Mouse (Mus musculus) heart, adult 2 months (tissue): ENCODE data around the gene Trim62. TPM values are rescaled to one million over a fixed set of nuclear protein-coding genes. Genes with fewer than 3 reads are reported as not detected.

Experiments used
- DNase-seq, 2 experiments: peaks; one replicate each; pipeline ENCODE4 v3.0.0; 2021
- H3K27ac ChIP-seq: fragments of 200-600 bp; 2 replicates; pipeline ENCODE4 v1.8.1; 2022
- H3K27me3 ChIP-seq: fragments of 200-500 bp; 2 replicates; pipeline ENCODE4 v1.6.1; 2012; ENCODE audit warnings: mild to moderate bottlenecking, low read length, inconsistent platforms, mixed read lengths; ENCODE audit not compliant: control insufficient read depth, insufficient read depth
- H3K36me3 ChIP-seq: fragments of 200-500 bp; 2 replicates; pipeline ENCODE4 v1.6.1; 2012; ENCODE audit warnings: low read length, inconsistent platforms; ENCODE audit not compliant: control insufficient read depth, insufficient read depth
- H3K4me1 ChIP-seq: fragments of 200-500 bp; 2 replicates; pipeline ENCODE4 v1.6.1; 2011; ENCODE audit warnings: low read length; ENCODE audit not compliant: control insufficient read depth, insufficient read depth
- H3K4me3 ChIP-seq: fragments of 200-600 bp; 2 replicates; pipeline ENCODE4 v1.8.1; 2022
- H3K79me2 ChIP-seq: fragments of 200-500 bp; replicated peaks from 2 replicates; pipeline ENCODE4 v1.6.1; 2012; ENCODE audit warnings: mild to moderate bottlenecking, inconsistent platforms, low read length, moderate library complexity, mixed read lengths; ENCODE audit not compliant: control insufficient read depth, insufficient read depth
- H3K9ac ChIP-seq: fragments of 200-500 bp; 2 replicates; pipeline ENCODE4 v1.6.1; 2012; ENCODE audit warnings: low read depth, mild to moderate bottlenecking, control low read depth, inconsistent platforms, low read length, mixed read lengths
- CTCF ChIP-seq: fragments of 200-600 bp; IDR thresholded peaks from 2 replicates; pipeline ENCODE4 v1.8.1; 2022; ENCODE audit warnings: antibody characterized with exemption, mild to moderate bottlenecking, moderate library complexity
- EP300 ChIP-seq: fragments of 200-500 bp; IDR thresholded peaks from 2 replicates; pipeline ENCODE4 v1.6.1; 2011; ENCODE audit warnings: low read depth, low read length, control low read depth; ENCODE audit not compliant: insufficient read depth
- POLR2A ChIP-seq: fragments of 200-500 bp; IDR thresholded peaks from 2 replicates; pipeline ENCODE4 v1.6.1; 2011; ENCODE audit warnings: mild to moderate bottlenecking, low read depth, low read length, control low read depth; ENCODE audit not compliant: insufficient read depth
- WGBS: fragments of 180-500 bp; shearing (Covaris S2); methylation state at CpG from one replicate; pipeline ENCODE4 v1.1.7; 2018; 5-methylcytosine and 5-hydroxymethylcytosine counted together
- intact Hi-C: fragments of 180-260 bp; cut with DNase I; formaldehyde crosslinking; loops from one replicate; pipeline ENCODE4 v1.15.1; 2025
- polyA plus RNA-seq: library from polyadenylated mRNA; depleted of rRNA; stranded (reverse); fragments of >200 nt; gene quantifications from 2 replicates; pipeline ENCODE4 v1.2.3, GENCODE M21; 2012
- total RNA-seq, 2 experiments: library from RNA; stranded (reverse); gene quantifications; 2 replicates each; pipeline ENCODE4 v1.2.3; 2021

The Trim62 gene
- total and polyA plus RNA-seq, 3 experiments: 1.2 to 1.5 (median 1.2) TPM

- no peak overlapping the region for H3K9ac ChIP-seq
- intact Hi-C loops: no loop called here
- TF ChIP-seq EP300: no peak
- TF ChIP-seq CTCF: no peak
- TF ChIP-seq POLR2A: no peak
- no peaks in the 10 kb centered on the region for H3K36me3 ChIP-seq
- DNase-seq: no peak
- no peak overlapping the region for H3K27ac ChIP-seq
- no peaks in the 10 kb centered on the region for H3K27me3 ChIP-seq
- H3K79me2 ChIP-seq: no peaks in the 10 kb centered on the region
- WGBS: 49% methylated on average over 15 of the region's 15 CpGs
- H3K4me1 ChIP-seq: no peaks in the 10 kb centered on the region; the same call in none of the 2 replicates
- no peak overlapping the region for H3K4me3 ChIP-seq
Observed at GRCm38 (mm10) chr4:128949470-128950005, 66.2 kb downstream of the Trim62 start.

- peak; percentile 34 to 68 for DNase-seq
- WGBS: 47% methylated on average over 5 of the region's 5 CpGs
- TF ChIP-seq POLR2A (no peak), EP300 (no peak), CTCF (no peak)
- Histone ChIP-seq H3K36me3 (no peaks in the 10 kb centered on the region), H3K79me2 (no peaks in the 10 kb centered on the region), H3K27me3 (no peaks in the 10 kb centered on the region), H3K27ac (no peak overlapping the region), H3K9ac (no peak overlapping the region), H3K4me3 (no peak overlapping the region), H3K4me1 (no peaks in the 10 kb centered on the region; the same call in none of the 2 replicates)
- intact Hi-C loops: no loop called here
Observed at GRCm38 (mm10) chr4:128950461-128950860, 67.1 kb downstream of the Trim62 start.

- TF ChIP-seq CTCF (no peak), POLR2A (no peak), EP300 (no peak)
- H3K4me1 ChIP-seq: no peaks in the 10 kb centered on the region
- no peak overlapping the region for H3K9ac ChIP-seq
- 92% methylated on average over 5 of the region's 5 CpGs for WGBS
- no peaks in the 10 kb centered on the region for H3K27me3 ChIP-seq
- no peak overlapping the region for H3K27ac ChIP-seq
- intact Hi-C loops: no loop called here
- no peaks in the 10 kb centered on the region for H3K79me2 ChIP-seq
- no peaks in the 10 kb centered on the region for H3K36me3 ChIP-seq
- no peak for DNase-seq
- no peak overlapping the region for H3K4me3 ChIP-seq
Observed at GRCm38 (mm10) chr4:128953851-128954250, 70.5 kb downstream of the Trim62 start.

GRCm38 (mm10) chr4:128957155-128957911, 74.0 kb downstream of the Trim62 start:
- H3K9ac ChIP-seq: no peak overlapping the region
- no peaks in the 10 kb centered on the region for H3K79me2 ChIP-seq
- H3K27ac ChIP-seq: no peak overlapping the region
- TF ChIP-seq POLR2A (no peak), CTCF (peak; percentile 61)
- peak in 1 of 2 experiments; percentile 29 for DNase-seq
- H3K4me3 ChIP-seq: no peak overlapping the region
- intact Hi-C loops: no loop called here
- H3K36me3 ChIP-seq: no peaks in the 10 kb centered on the region
- no peaks in the 10 kb centered on the region for H3K27me3 ChIP-seq
- 20% methylated on average over 11 of the region's 11 CpGs for WGBS
- no peaks in the 10 kb centered on the region for H3K4me1 ChIP-seq

- Histone ChIP-seq H3K4me1 (peaks cover 2% of the 10 kb centered on the region; the same call in 1 of the 2 replicates), H3K36me3 (no peaks in the 10 kb centered on the region), H3K9ac (no peak overlapping the region), H3K4me3 (no peak overlapping the region), H3K27me3 (no peaks in the 10 kb centered on the region), H3K79me2 (no peaks in the 10 kb centered on the region), H3K27ac (no peak overlapping the region)
- TF ChIP-seq EP300 (no peak), POLR2A (no peak)
- intact Hi-C loops: no loop called here
- WGBS: 78% methylated on average over 11 of the region's 11 CpGs
- no peak for DNase-seq
Observed at GRCm38 (mm10) chr4:128958156-128958555, 74.8 kb downstream of the Trim62 start.

DNA sequence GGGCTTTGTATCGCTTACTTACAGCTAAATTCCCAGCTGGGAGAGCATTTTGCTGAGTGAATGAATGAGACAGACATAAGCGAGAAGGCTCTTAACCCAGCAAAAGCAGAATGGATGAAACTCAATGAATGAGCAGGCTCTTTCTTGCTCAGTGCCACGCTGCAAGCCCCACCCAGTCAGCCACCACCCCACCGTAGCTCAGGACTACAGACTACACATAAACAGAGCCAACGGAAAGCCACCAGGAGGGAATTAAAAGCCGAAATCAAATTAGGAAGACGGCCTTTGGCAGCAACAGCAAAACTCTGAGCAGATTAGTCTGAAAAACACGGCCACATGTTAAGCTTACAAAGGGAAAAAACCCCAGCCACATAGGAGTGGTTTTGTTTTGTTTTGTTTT, 75.5 kb downstream of the Trim62 start:
- no peak overlapping the region for H3K9ac ChIP-seq
- no peak for DNase-seq
- intact Hi-C loops: no loop called here
- H3K79me2 ChIP-seq: no peaks in the 10 kb centered on the region
- H3K27me3 ChIP-seq: no peaks in the 10 kb centered on the region
- H3K4me3 ChIP-seq: no peak overlapping the region
- no peak for TF ChIP-seq CTCF
- TF ChIP-seq EP300: no peak
- no peak for TF ChIP-seq POLR2A
- H3K4me1 ChIP-seq: peaks cover 2% of the 10 kb centered on the region; the same call in 1 of the 2 replicates
- H3K27ac ChIP-seq: no peak overlapping the region
- H3K36me3 ChIP-seq: no peaks in the 10 kb centered on the region
- 78% methylated on average over 8 of the region's 8 CpGs for WGBS
